Mouse (Mus musculus) liver, adult 2 months (tissue): Measurements from ENCODE around the gene Lrrc75a.

Experiments used
- CTCF ChIP-seq: fragments of 200-500 bp; IDR thresholded peaks from 2 replicates; pipeline ENCODE4 v1.5.1; 2011; ENCODE audit warnings: low read depth, low read length, control low read depth
- POLR2A ChIP-seq: fragments of 200-500 bp; IDR thresholded peaks from 2 replicates; pipeline ENCODE4 v1.6.1; 2011; ENCODE audit warnings: low read length, control low read depth; ENCODE audit not compliant: insufficient read depth; ENCODE audit errors: extremely low read depth

GRCm38 (mm10) chr11:62621079-62621478 is 27.2 kb downstream of the Lrrc75a start:
- TF ChIP-seq CTCF: no peak
- no peak for TF ChIP-seq POLR2A
